Comparison of ENCODE assay signal across 9 mouse cellular contexts in genomic region chr4:81251934-81252333, GRCm38 (mm10).
DNase-seq lines count a peak whose midpoint lies in the region; ATAC-seq lines count a peak whose summit lies in the region.
"Had no signal": no experiment of that assay in that cellular context is flagged by ENCODE, and none has a peak within 500 bp of the region (broad histone marks: within the 10 kb centered on the region; RNA-seq: fewer than 3 reads in every experiment).

No protein-coding gene starts in this region.

- ATAC-seq in hindbrain, embryonic 11.5 days (ENCODE audit: low FRiP score), result peak; percentile 78
- ATAC-seq in hindbrain, embryonic 13.5 days (ENCODE audit: low FRiP score), result no peak
- no peak; the same call in 1 of the 2 replicates for ATAC-seq in embryonic facial prominence, embryonic 11.5 days (replicated peaks; ENCODE audit: insufficient number of reproducible peaks, low FRiP score, low TSS enrichment, low read depth)
- ATAC-seq in neural tube, embryonic 12.5 days (ENCODE audit: low FRiP score, low read depth), result peak; percentile 79; the same call in 1 of the 2 replicates

- H3K27ac ChIP-seq in hindbrain, embryonic 11.5 days (ENCODE audit: low read depth, low read length), result no peak overlapping the region
- no peak overlapping the region for H3K27ac ChIP-seq in hindbrain, embryonic 13.5 days
- no peak overlapping the region for H3K27ac ChIP-seq in embryonic facial prominence, embryonic 11.5 days (replicated peaks; ENCODE audit: low read depth, low read length)
- H3K27ac ChIP-seq in neural tube, embryonic 12.5 days, result no peak overlapping the region
- H3K27ac ChIP-seq: liver, embryonic 15.5 days had no signal

- 13% methylated on average over 5 of the region's 5 CpGs for WGBS in hindbrain, embryonic 11.5 days
- 19% methylated on average over 5 of the region's 5 CpGs for WGBS in hindbrain, embryonic 13.5 days
- 11% methylated on average over 5 of the region's 5 CpGs for WGBS in embryonic facial prominence, embryonic 11.5 days
- WGBS in neural tube, embryonic 12.5 days, result 15% methylated on average over 5 of the region's 5 CpGs

- no peaks in the 10 kb centered on the region for H3K9me3 ChIP-seq in hindbrain, embryonic 11.5 days (ENCODE audit: control insufficient read depth, low read length)
- no peaks in the 10 kb centered on the region for H3K9me3 ChIP-seq in hindbrain, embryonic 13.5 days
- no peaks in the 10 kb centered on the region for H3K9me3 ChIP-seq in embryonic facial prominence, embryonic 11.5 days (replicated peaks; ENCODE audit: control insufficient read depth, low read length)
- H3K9me3 ChIP-seq in neural tube, embryonic 12.5 days, result no peaks in the 10 kb centered on the region
- H3K9me3 ChIP-seq: liver, embryonic 15.5 days had no signal

- H3K4me1 ChIP-seq in hindbrain, embryonic 11.5 days (replicated peaks; ENCODE audit: control insufficient read depth, insufficient read depth, low read length), result no peaks in the 10 kb centered on the region
- H3K4me1 ChIP-seq in hindbrain, embryonic 13.5 days (replicated peaks), result no peaks in the 10 kb centered on the region
- no peaks in the 10 kb centered on the region for H3K4me1 ChIP-seq in embryonic facial prominence, embryonic 11.5 days (ENCODE audit: control insufficient read depth, insufficient read depth, low read length)
- H3K4me1 ChIP-seq in neural tube, embryonic 12.5 days, result no peaks in the 10 kb centered on the region
- H3K4me1 ChIP-seq: liver, embryonic 15.5 days had no signal

- no peak overlapping the region for H3K4me3 ChIP-seq in hindbrain, embryonic 11.5 days (ENCODE audit: low read depth, low read length)
- H3K4me3 ChIP-seq in hindbrain, embryonic 13.5 days, result no peak overlapping the region
- H3K4me3 ChIP-seq in embryonic facial prominence, embryonic 11.5 days (ENCODE audit: low read depth, low read length), result no peak overlapping the region
- no peak overlapping the region for H3K4me3 ChIP-seq in neural tube, embryonic 12.5 days
- H3K4me3 ChIP-seq: liver, embryonic 15.5 days had no signal

- no peaks in the 10 kb centered on the region for H3K27me3 ChIP-seq in hindbrain, embryonic 11.5 days (ENCODE audit: control insufficient read depth, insufficient read depth, low read length)
- no peaks in the 10 kb centered on the region for H3K27me3 ChIP-seq in hindbrain, embryonic 13.5 days
- H3K27me3 ChIP-seq in embryonic facial prominence, embryonic 11.5 days (ENCODE audit: control insufficient read depth, insufficient read depth, low read length), result no peaks in the 10 kb centered on the region
- H3K27me3 ChIP-seq in neural tube, embryonic 12.5 days (replicated peaks), result no peaks in the 10 kb centered on the region
- H3K27me3 ChIP-seq: liver, embryonic 15.5 days had no signal

- intact Hi-C loops in left cerebral cortex, postnatal 36 days (cut with DNase I), result loop anchor here (2.0 to 5.0 kb wide), 2 partner anchors 73 to 380 kb away; no protein-coding TSS in a partner anchor

- H3K4me2 ChIP-seq in hindbrain, embryonic 11.5 days (replicated peaks; ENCODE audit: low read depth, low read length), result no peak overlapping the region
- H3K4me2 ChIP-seq in hindbrain, embryonic 13.5 days, result no peak overlapping the region
- no peak overlapping the region for H3K4me2 ChIP-seq in embryonic facial prominence, embryonic 11.5 days (ENCODE audit: low read depth, low read length)
- H3K4me2 ChIP-seq in neural tube, embryonic 12.5 days (replicated peaks), result no peak overlapping the region
- H3K4me2 ChIP-seq: liver, embryonic 15.5 days had no signal

- no peaks in the 10 kb centered on the region for H3K36me3 ChIP-seq in hindbrain, embryonic 11.5 days (ENCODE audit: control insufficient read depth, insufficient read depth, low read length)
- no peaks in the 10 kb centered on the region for H3K36me3 ChIP-seq in hindbrain, embryonic 13.5 days
- no peaks in the 10 kb centered on the region for H3K36me3 ChIP-seq in embryonic facial prominence, embryonic 11.5 days (replicated peaks; ENCODE audit: control insufficient read depth, insufficient read depth, low read depth, low read length)
- H3K36me3 ChIP-seq in neural tube, embryonic 12.5 days, result no peaks in the 10 kb centered on the region
- H3K36me3 ChIP-seq: liver, embryonic 15.5 days had no signal

- peak; percentile 83 for DNase-seq in hindbrain, embryonic 11.5 days (ENCODE audit: low spot score)
- peak; percentile 9 for DNase-seq in adrenal gland, adult 8-10 months
- DNase-seq in embryonic facial prominence, embryonic 11.5 days (ENCODE audit: low spot score), result peak; percentile 85
- peak; percentile 34 for DNase-seq in kidney, adult 11 months
- peak; percentile 30 to 32 for DNase-seq in left cerebral cortex, postnatal 36 days (ENCODE audit: low spot score in 2 of 2)
- DNase-seq in yolk sac, embryonic 10.5 days (ENCODE audit: low spot score), result peak; percentile 17

- H3K9ac ChIP-seq in hindbrain, embryonic 11.5 days (ENCODE audit: low read depth, low read length), result no peak overlapping the region
- no peak overlapping the region for H3K9ac ChIP-seq in hindbrain, embryonic 13.5 days
- H3K9ac ChIP-seq in embryonic facial prominence, embryonic 11.5 days (replicated peaks; ENCODE audit: low read length), result no peak overlapping the region
- no peak overlapping the region for H3K9ac ChIP-seq in neural tube, embryonic 12.5 days
- H3K9ac ChIP-seq: liver, embryonic 15.5 days had no signal

Comparison
In these comparisons a context has a peak if more than half of its experiments do, and no peak if none do; other contexts are left out.
1. ATAC-seq: peak in hindbrain, embryonic 11.5 days (single experiment) and neural tube, embryonic 12.5 days (single experiment); none in hindbrain, embryonic 13.5 days (single experiment) and embryonic facial prominence, embryonic 11.5 days (single experiment).
2. DNase-seq: peak in every context shown above with its lines; median percentile 85 in embryonic facial prominence, embryonic 11.5 days; 83 in hindbrain, embryonic 11.5 days; 34 in kidney, adult 11 months; 31 in left cerebral cortex, postnatal 36 days; 17 in yolk sac, embryonic 10.5 days; 9 in adrenal gland, adult 8-10 months.